Mouse (Mus musculus) erythroblast, embryonic 14.5 days (primary cell): ENCODE results near the gene Wdr82.

Experiments
- GATA1 ChIP-seq: IDR thresholded peaks from 2 replicates; pipeline ENCODE4 v1.6.1; 2012; ENCODE audit warnings: low read length, inconsistent platforms, mixed read lengths
- TAL1 ChIP-seq: IDR thresholded peaks from 3 replicates; pipeline ENCODE4 v1.6.1; 2012; ENCODE audit warnings: low read length, inconsistent platforms, mixed read lengths

- TF ChIP-seq GATA1 (no peak), TAL1 (no peak)
Observed at GRCm38 (mm10) chr9:106170556-106171345, at the start of gene Wdr82.
